Mouse (Mus musculus) intestine, embryonic 15.5 days (tissue): ENCODE data around the gene Ppm1e. TPM values are rescaled to one million over a fixed set of nuclear protein-coding genes. Genes with fewer than 3 reads are reported as not detected.

Experiments
- ATAC-seq: fragments of 200-750 bp; cut with Nextera tagmentation; 2 replicates; pipeline ENCODE4 v1.8.0; 2017; ENCODE audit warnings: moderate TSS enrichment, moderate library complexity
- H3K27ac ChIP-seq: fragments of 300-500 bp; sonication (generic); 2 replicates; pipeline ENCODE4 v1.5.1; 2015; ENCODE audit warnings: mild to moderate bottlenecking, inconsistent platforms
- H3K27me3 ChIP-seq: fragments of 300-500 bp; sonication (generic); replicated peaks from 2 replicates; pipeline ENCODE4 v1.6.1; 2015; ENCODE audit warnings: inconsistent platforms
- H3K36me3 ChIP-seq: fragments of 300-500 bp; sonication (generic); 2 replicates; pipeline ENCODE4 v1.6.1; 2015; ENCODE audit warnings: inconsistent platforms
- H3K4me1 ChIP-seq: fragments of 300-500 bp; sonication (generic); replicated peaks from 2 replicates; pipeline ENCODE4 v1.6.1; 2015; ENCODE audit warnings: inconsistent platforms
- H3K4me2 ChIP-seq: fragments of 300-500 bp; sonication (generic); replicated peaks from 2 replicates; pipeline ENCODE4 v1.6.1; 2015; ENCODE audit warnings: mild to moderate bottlenecking, inconsistent platforms
- H3K4me3 ChIP-seq: fragments of 300-500 bp; sonication (generic); replicated peaks from 2 replicates; pipeline ENCODE4 v1.5.1; 2015; ENCODE audit warnings: inconsistent platforms
- H3K9ac ChIP-seq: fragments of 300-500 bp; sonication (generic); 2 replicates; pipeline ENCODE4 v1.6.1; 2015; ENCODE audit warnings: inconsistent platforms
- H3K9me3 ChIP-seq: fragments of 300-500 bp; sonication (generic); 2 replicates; pipeline ENCODE4 v1.6.1; 2016; ENCODE audit warnings: inconsistent platforms
- WGBS: fragments of 180-500 bp; shearing (Covaris S2); methylation state at CpG from one replicate; pipeline ENCODE4 v1.1.7; 2015; 5-methylcytosine and 5-hydroxymethylcytosine counted together
- polyA plus RNA-seq: library from polyadenylated mRNA; unstranded; fragments of >200 nt; fragmentation: Nextera tagmentation; extraction: Ambion mirVana; gene quantifications from 2 replicates; pipeline ENCODE4 v1.2.1, GENCODE M21; 2015

Gene Ppm1e
- polyA plus RNA-seq, 1 experiment from 2014 or later = 2.7 TPM

DNA sequence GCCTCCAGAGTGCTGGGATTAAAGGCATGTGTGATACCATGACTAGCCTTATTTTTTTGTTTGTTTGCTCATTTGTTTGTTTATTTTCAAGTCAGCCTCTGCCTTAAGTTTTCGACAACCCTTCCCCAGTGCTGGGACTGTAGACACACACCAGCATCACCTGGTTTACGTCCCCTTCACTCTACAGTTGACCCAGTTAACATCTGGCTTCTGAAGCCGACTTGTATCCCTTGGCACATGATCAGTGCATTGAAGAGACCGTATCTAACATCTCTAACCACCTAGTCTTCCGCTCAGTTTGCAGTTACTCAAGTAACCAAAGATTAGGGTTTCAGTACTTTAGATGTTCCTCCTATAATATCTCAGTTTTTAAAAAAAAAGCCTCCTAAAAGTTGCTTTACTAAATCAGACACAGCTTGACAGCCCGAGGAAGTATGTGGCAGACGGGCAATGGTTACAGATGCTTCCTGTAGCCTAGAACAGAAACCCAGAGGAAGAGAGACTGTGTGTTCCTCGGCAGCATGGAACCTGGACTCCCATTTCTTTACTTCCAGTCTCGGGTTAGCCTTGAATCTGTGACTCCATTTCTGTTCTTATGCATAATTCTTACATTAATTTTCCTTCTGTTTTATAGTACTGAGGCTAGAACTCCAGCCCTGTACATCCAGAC, 113.5 kb downstream of the Ppm1e start:
- no peak overlapping the region for H3K27ac ChIP-seq
- H3K4me2 ChIP-seq = no peak overlapping the region
- no peak for ATAC-seq
- WGBS = 70% methylated on average over 9 of the region's 9 CpGs
- H3K4me3 ChIP-seq = no peak overlapping the region
- H3K36me3 ChIP-seq = no peaks in the 10 kb centered on the region
- peaks cover 9% of the 10 kb centered on the region; the same call in 1 of the 2 replicates for H3K4me1 ChIP-seq
- H3K9me3 ChIP-seq = no peaks in the 10 kb centered on the region
- no peaks in the 10 kb centered on the region for H3K27me3 ChIP-seq
- no peak overlapping the region for H3K9ac ChIP-seq

DNA sequence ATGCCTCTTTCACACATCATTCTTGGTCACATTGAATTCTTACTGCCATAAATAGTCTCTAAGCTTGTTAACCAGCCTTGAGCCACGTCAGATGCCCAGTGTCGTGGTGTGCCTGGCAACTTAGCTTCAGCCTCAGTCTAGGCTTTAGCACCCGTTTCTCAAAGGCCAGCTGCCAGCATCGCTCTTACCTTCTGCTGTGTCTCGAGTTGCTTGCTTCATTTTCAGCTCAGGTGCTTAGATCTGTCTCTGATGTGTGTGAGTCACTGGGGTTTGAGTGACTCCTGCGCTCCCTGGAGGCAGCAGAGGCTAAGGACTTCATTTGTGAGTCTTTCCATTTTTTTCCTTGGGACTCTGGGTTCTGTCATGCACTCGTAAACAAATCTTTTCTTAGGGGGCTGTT, 117.6 kb downstream of the Ppm1e start:
- Histone ChIP-seq H3K4me3 (no peak overlapping the region), H3K27ac (no peak overlapping the region), H3K4me2 (no peak overlapping the region), H3K4me1 (no peaks in the 10 kb centered on the region), H3K9ac (no peak overlapping the region), H3K9me3 (no peaks in the 10 kb centered on the region), H3K27me3 (no peaks in the 10 kb centered on the region), H3K36me3 (no peaks in the 10 kb centered on the region)
- WGBS = 50% methylated on average over 7 of the region's 7 CpGs
- no peak for ATAC-seq

DNA sequence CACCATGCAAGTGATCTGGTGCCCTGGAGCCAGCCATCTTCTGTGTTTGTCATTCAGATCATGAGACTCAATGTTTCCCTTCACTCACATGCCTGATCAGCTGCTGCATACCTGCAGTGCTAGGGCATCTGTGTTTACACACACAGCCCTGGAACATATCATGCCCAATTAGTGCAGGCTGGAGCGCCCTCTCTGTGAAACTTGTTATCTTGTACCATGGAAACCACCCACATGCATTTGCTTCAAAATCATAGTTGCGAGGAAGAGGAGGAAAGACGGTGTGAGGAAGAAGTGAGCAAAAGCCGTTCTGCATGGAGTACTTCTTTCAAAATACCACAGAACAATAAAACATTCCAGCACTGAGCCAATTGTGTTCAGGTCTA, 118.0 kb downstream of the Ppm1e start:
- no peak overlapping the region for H3K4me2 ChIP-seq
- H3K9ac ChIP-seq = no peak overlapping the region
- H3K4me1 ChIP-seq = no peaks in the 10 kb centered on the region
- no peak overlapping the region for H3K27ac ChIP-seq
- ATAC-seq = no peak
- H3K4me3 ChIP-seq = no peak overlapping the region
- H3K9me3 ChIP-seq = no peaks in the 10 kb centered on the region
- WGBS = 66% methylated on average over 4 of the region's 4 CpGs
- no peaks in the 10 kb centered on the region for H3K36me3 ChIP-seq
- no peaks in the 10 kb centered on the region for H3K27me3 ChIP-seq

DNA sequence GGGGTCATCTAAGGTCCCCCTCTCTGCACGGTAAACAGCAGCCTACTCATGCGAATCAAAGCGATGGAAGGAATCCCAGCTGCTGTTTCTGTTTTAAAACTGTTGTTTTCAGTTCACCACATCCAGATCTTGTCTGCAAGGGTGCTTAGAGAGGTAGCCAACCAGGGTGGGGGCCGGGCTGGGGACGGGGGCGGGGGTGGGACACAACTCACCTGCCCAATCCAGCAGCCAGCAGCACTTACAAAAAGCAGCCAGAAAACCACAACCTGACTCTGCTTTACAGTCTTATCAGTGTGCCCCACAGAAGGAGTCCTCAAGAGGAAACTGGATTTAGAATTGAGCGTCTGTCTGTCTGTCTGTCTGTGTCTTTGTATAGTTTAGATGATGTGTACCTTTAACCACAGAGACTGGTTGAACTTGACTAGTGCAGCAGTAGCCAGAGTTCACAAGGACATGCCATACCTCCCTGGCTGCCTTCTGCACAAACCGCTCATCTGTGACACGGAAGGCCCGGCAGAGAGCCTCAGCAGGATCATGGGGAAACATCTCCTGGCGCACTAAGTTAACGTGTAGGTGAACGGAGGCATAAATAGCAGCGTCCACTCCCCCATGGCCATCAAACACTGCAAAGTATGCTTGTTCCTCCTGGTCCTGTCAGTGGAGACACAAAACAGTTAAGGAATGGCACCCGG, 118.5 kb downstream of the Ppm1e start:
- no peak for ATAC-seq
- Histone ChIP-seq H3K27me3 (no peaks in the 10 kb centered on the region), H3K27ac (no peak overlapping the region), H3K4me3 (no peak overlapping the region), H3K4me2 (no peak overlapping the region), H3K36me3 (no peaks in the 10 kb centered on the region), H3K4me1 (no peaks in the 10 kb centered on the region), H3K9me3 (no peaks in the 10 kb centered on the region), H3K9ac (no peak overlapping the region)
- 67% methylated on average over 15 of the region's 15 CpGs for WGBS

DNA sequence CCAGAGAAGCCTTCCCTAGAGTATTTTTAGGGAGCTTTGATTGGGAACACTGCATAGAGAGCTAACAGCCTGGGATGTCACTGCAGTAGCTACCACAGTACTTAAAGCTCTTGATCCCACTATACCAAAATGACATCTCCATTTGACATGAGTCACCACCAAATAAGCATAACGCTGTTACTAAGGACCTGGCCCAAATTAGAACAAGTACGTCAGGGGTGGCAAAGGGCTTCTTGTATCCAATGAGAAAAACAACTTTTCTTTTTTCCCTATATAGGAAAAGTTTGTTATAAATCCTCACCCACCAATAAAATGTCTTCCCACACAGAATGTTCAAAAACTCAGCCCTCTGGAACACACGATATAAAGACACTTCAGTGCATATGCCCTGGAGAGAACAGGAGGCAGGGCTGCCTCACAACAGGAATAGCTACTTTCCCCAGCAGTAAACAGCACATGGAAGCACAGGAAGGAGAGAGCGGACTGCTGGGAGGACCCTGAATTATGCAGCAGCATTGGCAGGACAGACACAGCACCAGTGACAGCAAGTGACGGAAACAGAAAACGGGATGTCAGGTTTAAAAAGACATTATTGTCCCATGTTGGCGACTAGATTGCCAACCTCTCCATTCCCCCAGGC, 119.8 kb downstream of the Ppm1e start:
- H3K4me2 ChIP-seq = no peak overlapping the region
- no peaks in the 10 kb centered on the region for H3K27me3 ChIP-seq
- no peak overlapping the region for H3K9ac ChIP-seq
- H3K4me1 ChIP-seq = no peaks in the 10 kb centered on the region
- H3K4me3 ChIP-seq = no peak overlapping the region
- no peaks in the 10 kb centered on the region for H3K9me3 ChIP-seq
- H3K27ac ChIP-seq = no peak overlapping the region
- ATAC-seq = no peak
- no peaks in the 10 kb centered on the region for H3K36me3 ChIP-seq
- WGBS = 87% methylated on average over 7 of the region's 7 CpGs

DNA sequence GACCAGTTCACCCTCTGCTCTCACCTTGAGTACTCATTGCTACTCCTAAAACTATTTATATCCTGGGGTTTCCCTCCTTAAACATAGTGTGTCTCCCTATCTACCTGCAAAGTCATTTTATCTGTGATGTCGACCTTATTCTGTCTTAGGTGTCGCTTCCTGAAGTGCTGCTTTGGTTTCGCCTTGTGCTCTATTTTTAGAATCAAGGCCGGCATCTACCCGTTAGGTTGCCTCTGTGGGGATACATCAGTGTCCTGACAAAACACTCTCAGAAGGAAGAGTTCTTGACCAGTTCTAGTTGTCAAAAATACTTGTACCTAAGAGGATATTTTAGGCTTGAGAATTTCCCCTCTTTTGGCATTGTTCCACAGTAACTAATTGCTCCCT, 123.3 kb downstream of the Ppm1e start:
- 69% methylated on average over 5 of the region's 5 CpGs for WGBS
- no peak overlapping the region for H3K9ac ChIP-seq
- no peaks in the 10 kb centered on the region for H3K4me1 ChIP-seq
- H3K4me2 ChIP-seq = no peak overlapping the region
- no peaks in the 10 kb centered on the region for H3K36me3 ChIP-seq
- no peak for ATAC-seq
- no peak overlapping the region for H3K4me3 ChIP-seq
- no peaks in the 10 kb centered on the region for H3K9me3 ChIP-seq
- H3K27ac ChIP-seq = no peak overlapping the region
- H3K27me3 ChIP-seq = no peaks in the 10 kb centered on the region

DNA sequence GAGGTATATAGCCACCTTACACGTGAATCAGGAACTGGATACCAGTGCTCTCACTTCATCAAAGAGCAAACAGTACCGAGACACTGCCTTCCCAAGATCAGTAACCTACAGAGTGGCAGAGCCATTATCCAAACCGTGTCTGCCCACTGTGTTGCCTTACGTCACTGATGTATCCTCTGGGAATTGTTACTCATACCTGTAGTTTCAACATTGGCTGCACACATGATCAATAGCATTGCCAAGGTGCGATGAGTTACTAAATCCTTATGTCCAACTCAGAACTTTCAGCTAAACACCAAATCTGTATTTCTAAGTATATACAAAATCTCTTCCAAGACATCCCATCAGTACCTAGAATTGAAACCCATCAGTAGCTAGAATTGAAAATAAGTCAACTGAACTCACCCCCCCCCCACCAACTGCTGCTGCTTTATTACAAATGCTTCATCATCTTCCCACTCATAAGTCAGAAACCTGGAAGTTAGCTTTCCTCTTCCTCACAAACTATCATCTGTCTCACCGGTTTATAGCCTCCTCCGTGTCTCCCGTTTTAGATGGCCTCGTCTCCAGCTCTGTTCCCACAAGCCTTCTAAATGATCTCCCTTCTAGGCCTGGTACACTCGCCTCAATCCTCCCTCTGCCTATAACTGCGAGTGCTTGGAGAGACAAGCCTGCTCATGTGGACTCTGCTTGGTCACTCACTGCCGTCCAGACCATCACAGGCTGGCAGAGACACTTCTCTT, 123.9 kb downstream of the Ppm1e start:
- H3K27ac ChIP-seq = no peak overlapping the region
- 86% methylated on average over 12 of the region's 12 CpGs for WGBS
- ATAC-seq = no peak

DNA sequence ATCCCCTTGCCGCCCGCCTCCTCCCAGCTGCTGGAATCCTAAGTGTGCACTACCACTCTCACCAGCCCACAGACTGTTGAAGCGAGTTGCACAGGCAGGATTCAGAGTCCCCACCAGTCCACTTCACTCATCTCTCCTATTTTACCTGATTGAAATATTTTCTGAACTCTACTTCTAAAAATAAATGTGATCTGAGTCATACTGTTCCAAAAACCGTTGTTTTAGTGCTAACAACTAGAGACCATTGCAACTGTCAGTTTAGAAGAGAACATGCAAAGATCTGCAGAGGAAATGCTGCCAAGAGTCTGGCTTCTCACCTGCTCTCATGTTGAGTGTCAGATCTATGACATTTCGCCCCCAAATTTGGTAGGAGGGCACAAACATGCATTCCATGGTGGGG, 125.4 kb downstream of the Ppm1e start:
- H3K36me3 ChIP-seq = no peaks in the 10 kb centered on the region
- H3K9ac ChIP-seq = no peak overlapping the region
- H3K4me3 ChIP-seq = no peak overlapping the region
- H3K9me3 ChIP-seq = no peaks in the 10 kb centered on the region
- H3K4me1 ChIP-seq = no peaks in the 10 kb centered on the region
- no peak overlapping the region for H3K4me2 ChIP-seq
- no peak for ATAC-seq
- no peak overlapping the region for H3K27ac ChIP-seq
- no peaks in the 10 kb centered on the region for H3K27me3 ChIP-seq
- 89% methylated on average over 5 of the region's 5 CpGs for WGBS

More for the DNA sequence above, 123.9 kb downstream of the Ppm1e start:
- no peak overlapping the region for H3K4me2 ChIP-seq
- no peak overlapping the region for H3K4me3 ChIP-seq
- H3K27me3 ChIP-seq = no peaks in the 10 kb centered on the region
- no peak overlapping the region for H3K9ac ChIP-seq
- H3K36me3 ChIP-seq = no peaks in the 10 kb centered on the region
- H3K9me3 ChIP-seq = no peaks in the 10 kb centered on the region
- no peaks in the 10 kb centered on the region for H3K4me1 ChIP-seq

DNA sequence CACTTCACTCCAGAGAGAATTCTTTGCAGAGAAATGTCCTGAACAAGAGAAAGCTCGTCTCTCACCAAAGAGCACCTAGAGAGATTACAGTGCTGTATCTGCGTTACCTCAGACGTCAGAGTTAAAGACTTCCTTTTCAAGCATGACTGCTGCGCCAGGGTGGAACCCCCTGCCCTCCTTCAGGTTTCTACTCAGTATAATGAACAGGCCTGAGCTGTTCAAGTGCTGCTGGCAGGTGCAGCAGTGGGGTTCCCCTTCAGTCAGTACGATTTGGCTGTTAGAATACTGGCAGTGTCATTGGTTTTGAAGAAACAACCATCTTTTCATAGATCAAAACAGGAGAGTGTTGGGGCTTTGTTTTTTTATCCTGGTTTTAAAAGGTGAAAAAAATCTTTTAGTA, 131.8 kb downstream of the Ppm1e start:
- no peak overlapping the region for H3K4me2 ChIP-seq
- H3K9me3 ChIP-seq = no peaks in the 10 kb centered on the region
- no peak overlapping the region for H3K9ac ChIP-seq
- no peaks in the 10 kb centered on the region for H3K36me3 ChIP-seq
- H3K27ac ChIP-seq = no peak overlapping the region
- no peaks in the 10 kb centered on the region for H3K4me1 ChIP-seq
- H3K27me3 ChIP-seq = no peaks in the 10 kb centered on the region
- no peak for ATAC-seq
- H3K4me3 ChIP-seq = no peak overlapping the region
- WGBS = 77% methylated on average over 5 of the region's 5 CpGs

DNA sequence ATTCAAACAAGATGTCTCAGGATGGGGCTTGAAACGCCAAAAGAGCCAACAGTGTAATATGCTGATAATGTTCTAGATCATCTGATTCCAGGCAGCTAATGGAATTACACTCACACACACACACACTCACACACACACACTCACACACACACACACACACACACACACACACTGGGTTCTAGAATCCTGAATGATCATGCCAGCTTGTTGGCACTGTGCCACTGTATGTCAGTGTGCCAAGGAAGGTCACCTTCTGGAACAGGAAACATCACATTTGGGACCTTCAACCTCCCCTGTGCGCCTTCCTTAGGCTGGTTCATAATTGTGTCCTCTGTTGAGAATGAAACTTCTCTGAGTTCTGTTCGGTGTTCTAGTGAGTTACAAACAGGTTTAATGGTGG, 136.1 kb downstream of the Ppm1e start:
- Histone ChIP-seq H3K4me1 (0 out of 2 replicates have a peak, but pooled peaks cover 3% of the 10 kb centered on the region), H3K36me3 (no peaks in the 10 kb centered on the region), H3K4me2 (no peak overlapping the region), H3K9me3 (no peaks in the 10 kb centered on the region), H3K4me3 (no peak overlapping the region), H3K27ac (no peak overlapping the region), H3K27me3 (no peaks in the 10 kb centered on the region), H3K9ac (no peak overlapping the region)
- ATAC-seq = no peak
- WGBS = 76% methylated on average over 3 of the region's 3 CpGs

DNA sequence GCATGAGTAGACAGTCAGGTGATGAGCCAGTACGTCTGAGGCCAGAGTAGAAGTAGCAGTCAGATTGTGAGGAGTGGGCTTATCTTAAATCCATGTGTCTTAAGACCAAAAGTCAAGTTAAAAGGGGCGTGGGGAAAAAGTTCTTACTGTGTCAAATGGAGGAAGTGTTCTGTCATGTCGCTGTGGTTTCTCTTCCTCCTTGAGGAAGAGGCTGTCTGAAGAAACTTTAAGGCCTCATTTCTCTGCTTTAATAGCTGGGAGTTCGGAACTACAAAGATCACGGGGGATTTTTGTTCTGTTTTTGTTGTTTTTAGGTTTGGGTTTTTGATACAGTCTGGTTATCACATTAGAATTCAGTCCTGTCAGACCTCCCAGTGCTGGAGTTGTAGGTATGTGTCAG, 146.5 kb downstream of the Ppm1e start:
- 82% methylated on average over 5 of the region's 5 CpGs for WGBS
- Histone ChIP-seq H3K27ac (no peak overlapping the region), H3K9me3 (no peaks in the 10 kb centered on the region), H3K4me2 (no peak overlapping the region), H3K4me3 (no peak overlapping the region), H3K36me3 (0 out of 2 replicates have a peak, but pooled peaks cover 3% of the 10 kb centered on the region), H3K4me1 (no peaks in the 10 kb centered on the region), H3K27me3 (no peaks in the 10 kb centered on the region), H3K9ac (no peak overlapping the region)
- no peak for ATAC-seq
